Mouse (Mus musculus): Measurements from ENCODE around the gene Mtnr1a.
"Not testable (repeated sequence)": the region's sequence is repeated elsewhere in the genome, so short reads cannot be mapped to it uniquely, and the experiment has no call there.

The Mtnr1a gene

GRCm38 (mm10) chr8:45068759-45069386 lies at the start of gene Mtnr1a:
Mtnr1a (plus strand) TSS chr8:45069137.
- DNase-seq (ENCODE audit: low spot score in 2 of 2) = no peak

- no peak for DNase-seq (ENCODE audit: low spot score in 2 of 2)
Observed at GRCm38 (mm10) chr8:45019241-45019640, 49.7 kb upstream of the Mtnr1a start.

- no peak for DNase-seq (ENCODE audit: low spot score in 2 of 2)
Observed at GRCm38 (mm10) chr8:45021171-45021570, 47.8 kb upstream of the Mtnr1a start.

- no peak for DNase-seq (ENCODE audit: low spot score in 2 of 2)
Observed at GRCm38 (mm10) chr8:45021911-45022665, 46.8 kb upstream of the Mtnr1a start.

GRCm38 (mm10) chr8:45028081-45028497 lies 40.8 kb upstream of the Mtnr1a start:
- DNase-seq (ENCODE audit: low spot score in 2 of 2) = no peak

GRCm38 (mm10) chr8:45038350-45038749 lies 30.6 kb upstream of the Mtnr1a start:
- DNase-seq (ENCODE audit: low spot score in 2 of 2) = no peak

- no peak for DNase-seq (ENCODE audit: low spot score in 2 of 2)
Observed at GRCm38 (mm10) chr8:45044160-45044559, 24.8 kb upstream of the Mtnr1a start.

GRCm38 (mm10) chr8:45050451-45050850 lies 18.5 kb upstream of the Mtnr1a start:
- DNase-seq (ENCODE audit: low spot score in 2 of 2) = no peak

- no peak for DNase-seq (ENCODE audit: low spot score in 2 of 2)
Observed at GRCm38 (mm10) chr8:45051236-45051635, 17.7 kb upstream of the Mtnr1a start.

GRCm38 (mm10) chr8:45052205-45052604 lies 16.7 kb upstream of the Mtnr1a start:
- no peak for DNase-seq (ENCODE audit: low spot score in 2 of 2)

- DNase-seq (ENCODE audit: low spot score in 2 of 2) = no peak
Observed at GRCm38 (mm10) chr8:45052618-45053017, 16.3 kb upstream of the Mtnr1a start.

- DNase-seq (ENCODE audit: low spot score in 2 of 2) = no peak
Observed at GRCm38 (mm10) chr8:45055500-45055899, 13.4 kb upstream of the Mtnr1a start.

- DNase-seq (ENCODE audit: low spot score in 2 of 2) = no peak
Observed at GRCm38 (mm10) chr8:45056810-45057209, 12.1 kb upstream of the Mtnr1a start.

GRCm38 (mm10) chr8:45060083-45060482 lies 8.9 kb upstream of the Mtnr1a start:
- no peak for DNase-seq (ENCODE audit: low spot score in 2 of 2)

- no peak for DNase-seq (ENCODE audit: low spot score in 2 of 2)
Observed at GRCm38 (mm10) chr8:45062311-45062710, 6.6 kb upstream of the Mtnr1a start.

GRCm38 (mm10) chr8:45062982-45063924 lies 5.7 kb upstream of the Mtnr1a start:
- no peak for DNase-seq (ENCODE audit: low spot score in 2 of 2)

- no peak for DNase-seq (ENCODE audit: low spot score in 2 of 2)
Observed at GRCm38 (mm10) chr8:45064197-45064869, 4.6 kb upstream of the Mtnr1a start.

GRCm38 (mm10) chr8:45065391-45065790 lies 3.5 kb upstream of the Mtnr1a start:
- DNase-seq (ENCODE audit: low spot score in 2 of 2) = not testable (repeated sequence)

GRCm38 (mm10) chr8:45070949-45071348 lies 2.0 kb downstream of the Mtnr1a start:
- no peak for DNase-seq (ENCODE audit: low spot score in 2 of 2)

GRCm38 (mm10) chr8:45080850-45081249 lies 11.9 kb downstream of the Mtnr1a start:
- DNase-seq (ENCODE audit: low spot score in 2 of 2) = no peak

- no peak for DNase-seq (ENCODE audit: low spot score in 2 of 2)
Observed at GRCm38 (mm10) chr8:45093599-45093998, 24.7 kb downstream of the Mtnr1a start.
